Mouse (Mus musculus) G1E (cell line): ENCODE measurements around the gene Cnn2.

Experiments
- CTCF ChIP-seq: IDR thresholded peaks from 2 replicates; pipeline ENCODE4 v1.5.1; 2012; ENCODE audit warnings: low read depth, low read length, inconsistent platforms, mixed read lengths
- POLR2AphosphoS5 ChIP-seq: IDR thresholded peaks from 2 replicates; pipeline ENCODE4 v1.6.1; 2012; ENCODE audit warnings: low read depth, low read length, inconsistent platforms; ENCODE audit not compliant: insufficient replicate concordance
- TAL1 ChIP-seq: conservative IDR thresholded peaks from 2 replicates; pipeline ENCODE4 v1.6.1; 2012; ENCODE audit warnings: low read depth, low read length, inconsistent platforms, mixed read lengths

DNA sequence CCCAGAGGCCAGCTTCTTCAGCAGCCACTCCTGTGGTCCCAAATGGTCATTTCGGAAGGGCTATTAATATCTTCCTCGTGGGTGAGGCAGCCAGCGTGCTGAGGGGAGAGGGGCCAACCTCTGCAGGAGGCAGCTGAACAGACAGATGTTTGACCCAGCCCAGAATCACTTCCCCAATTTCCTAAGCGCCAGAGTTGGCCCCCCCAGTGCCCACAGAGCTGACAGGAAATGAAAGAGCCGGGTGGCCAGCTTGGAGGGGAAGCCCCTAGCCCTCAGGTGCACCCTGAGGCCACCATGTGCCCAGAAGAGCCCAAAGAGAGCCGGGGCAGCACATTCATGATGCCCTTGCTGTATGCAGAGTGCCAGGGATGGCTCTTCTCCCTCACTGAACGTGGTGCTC, 47.6 kb upstream of the Cnn2 start:
- TF ChIP-seq CTCF (no peak), TAL1 (no peak), POLR2AphosphoS5 (no peak)
